Mouse (Mus musculus): Measurements from ENCODE around the gene Hoxc13.

- TF ChIP-seq CTCF (IDR thresholded peaks at IDR 0.05; ENCODE audit: extremely low read depth, insufficient read depth, low read length) (no peak), POLR2A (IDR thresholded peaks at IDR 0.05; ENCODE audit: extremely low read depth, insufficient read depth, low read length) (no peak)
Observed at GRCm38 (mm10) chr15:102954192-102955006, 33.5 kb downstream of the Hoxc13 start, which contains the start of gene Hoxc11.
